Mouse (Mus musculus): ENCODE measurements at regions not wholly inside any gene's neighbourhood (a gene's known extent, or its start where the extent isn't known, plus 50 kb on each side); places are given as distances from the start of the nearest gene placed in this dataset.
A peak's percentile ranks its signal among the peaks of the same experiment; 100 is the strongest.

DNA sequence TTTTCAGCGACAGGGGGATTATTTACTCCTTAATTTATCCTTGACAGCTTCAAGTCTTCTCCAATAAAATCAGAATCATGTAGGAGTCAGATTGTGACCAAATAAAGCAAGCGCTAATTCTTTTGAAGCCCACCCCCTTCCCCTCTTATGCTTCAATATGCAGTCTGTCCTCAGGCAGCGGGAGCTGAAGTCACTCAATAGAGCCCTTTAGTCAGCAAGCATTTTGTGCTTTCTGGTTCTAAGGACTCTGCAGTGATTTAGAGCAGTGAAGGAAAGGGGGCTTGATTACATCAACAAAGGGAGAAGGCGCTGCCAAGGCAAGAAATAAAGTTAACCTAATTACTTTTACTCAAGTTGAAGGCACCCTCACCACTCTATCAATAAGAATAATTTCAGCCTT, 298.5 kb upstream of the Galnt5 start:
- no peaks in the 10 kb centered on the region for H3K36me3 ChIP-seq (ENCODE audit: control insufficient read depth, insufficient read depth, low read length)
- no peaks in the 10 kb centered on the region for H3K27me3 ChIP-seq (ENCODE audit: control insufficient read depth, insufficient read depth, low read length)
- no peaks in the 10 kb centered on the region for H3K9me3 ChIP-seq (replicated peaks; ENCODE audit: control insufficient read depth, low read length)
- H3K4me1 ChIP-seq (ENCODE audit: control insufficient read depth, insufficient read depth, low read length): 0 out of 2 replicates have a peak, but pooled peaks cover 6% of the 10 kb centered on the region
- H3K27ac ChIP-seq (ENCODE audit: low read depth, low read length): no peak overlapping the region
- H3K4me3 ChIP-seq (ENCODE audit: low read depth, low read length): peak overlapping the region; percentile 28; the same call in 1 of the 2 replicates
- H3K4me2 ChIP-seq: peak overlapping the region; percentile 60
- no peak overlapping the region for H3K9ac ChIP-seq (ENCODE audit: low read depth, low read length)
- ATAC-seq (replicated peaks; ENCODE audit: insufficient number of reproducible peaks, low FRiP score, low TSS enrichment): no peak
- WGBS (ENCODE audit: insufficient replicate concordance): 54% methylated on average over 4 of the region's 4 CpGs

DNA sequence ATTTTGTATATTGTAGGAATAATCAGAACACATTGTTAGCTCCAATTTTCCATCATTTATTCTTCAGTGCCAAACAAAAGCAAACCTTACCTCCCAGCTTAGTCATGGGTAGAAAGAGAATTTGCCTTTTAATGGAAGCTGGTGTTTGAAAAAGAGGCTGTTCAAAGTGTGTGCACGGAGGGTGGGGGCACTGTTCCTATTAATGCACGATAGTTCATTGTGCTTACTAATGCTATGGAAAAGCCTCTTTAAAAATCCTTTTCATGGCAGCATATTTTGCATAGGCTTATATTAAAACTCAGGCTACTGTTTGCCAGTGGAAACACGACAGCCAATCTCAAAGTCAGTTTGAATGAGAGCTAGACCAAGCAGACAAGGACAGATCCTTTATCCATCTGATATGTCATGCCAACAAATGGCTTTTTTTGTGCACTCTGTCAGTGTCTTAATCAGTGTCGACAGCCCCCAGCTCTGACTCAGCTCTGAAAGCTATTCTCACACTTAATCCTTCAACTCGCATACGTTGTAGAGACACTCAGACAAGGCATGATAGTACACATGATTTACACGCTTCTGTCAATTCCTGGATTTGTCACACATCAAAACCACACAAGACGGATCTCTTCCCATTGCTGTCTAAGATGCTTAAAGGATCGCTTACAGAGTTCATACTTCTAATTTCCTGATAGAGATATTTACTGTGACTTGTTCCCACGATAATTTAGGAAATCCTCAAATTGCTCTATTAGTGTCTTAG, 280.8 kb upstream of the Galnt5 start:
- no peak overlapping the region for H3K4me3 ChIP-seq (ENCODE audit: low read depth, low read length)
- H3K27ac ChIP-seq (ENCODE audit: low read depth, low read length): no peak overlapping the region
- H3K4me1 ChIP-seq (ENCODE audit: control insufficient read depth, insufficient read depth, low read length): no peaks in the 10 kb centered on the region
- no peak overlapping the region for H3K4me2 ChIP-seq
- H3K9me3 ChIP-seq (replicated peaks; ENCODE audit: control insufficient read depth, low read length): no peaks in the 10 kb centered on the region
- H3K9ac ChIP-seq (ENCODE audit: low read depth, low read length): no peak overlapping the region
- WGBS (ENCODE audit: insufficient replicate concordance): 49% methylated on average over 10 of the region's 10 CpGs
- no peak for ATAC-seq (replicated peaks; ENCODE audit: insufficient number of reproducible peaks, low FRiP score, low TSS enrichment)
- H3K27me3 ChIP-seq (ENCODE audit: control insufficient read depth, insufficient read depth, low read length): no peaks in the 10 kb centered on the region
- H3K36me3 ChIP-seq (ENCODE audit: control insufficient read depth, insufficient read depth, low read length): no peaks in the 10 kb centered on the region
